Mouse (Mus musculus) left cerebral cortex, adult 11 months (tissue): Measurements from ENCODE around the gene Rpl10a.

Experiments used
- DNase-seq: peaks from one replicate; pipeline ENCODE4 v3.0.0; 2022; ENCODE audit warnings: low spot score

The Rpl10a gene

DNA sequence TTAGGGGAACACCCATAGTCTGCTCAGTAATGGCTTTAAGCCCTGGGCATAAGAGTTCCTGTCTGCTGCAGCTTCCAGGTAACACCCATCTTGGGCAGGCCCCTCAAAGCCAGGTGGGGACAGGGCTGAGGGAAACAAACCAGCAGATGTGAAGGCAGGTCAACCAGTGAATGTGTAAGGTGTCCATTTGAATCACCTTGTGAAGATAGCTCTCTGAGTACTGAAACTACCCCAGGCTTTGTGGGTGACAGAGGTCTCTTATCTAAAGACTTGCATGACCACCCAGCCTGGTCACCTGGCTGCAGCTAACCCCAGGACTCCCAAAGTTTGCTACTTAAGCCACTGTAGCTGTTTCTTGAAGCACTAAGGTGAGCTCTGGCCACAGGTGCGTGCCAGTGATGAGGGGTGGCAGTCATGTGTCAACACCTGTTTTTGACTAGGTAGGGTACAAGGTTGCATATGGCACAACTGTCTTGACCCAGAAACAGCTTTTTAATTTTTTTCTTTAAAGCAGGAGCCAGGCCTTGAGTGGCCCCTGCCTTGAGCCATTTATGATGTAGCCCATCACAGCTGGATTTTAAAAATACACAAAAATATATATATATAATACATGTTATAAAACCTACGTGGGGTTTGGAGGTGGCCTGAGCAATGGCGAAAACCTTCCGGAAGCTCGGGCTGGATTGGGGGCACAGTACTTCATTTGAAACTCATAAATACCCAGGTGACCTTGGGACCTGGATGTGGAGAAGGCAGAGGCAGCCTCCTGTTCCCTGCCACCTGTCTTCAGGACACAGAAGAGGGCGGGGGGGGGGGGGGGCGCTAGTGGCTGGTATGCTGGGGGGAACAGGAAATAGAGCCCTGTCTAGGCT is 3.2 kb downstream of the Rpl10a start:
- DNase-seq = no peak

- no peak for DNase-seq
Measured at GRCm38 (mm10) chr17:28332113-28332914, 4.0 kb downstream of the Rpl10a start.

GRCm38 (mm10) chr17:28332915-28333546 is 4.8 kb downstream of the Rpl10a start:
- no peak for DNase-seq

DNA sequence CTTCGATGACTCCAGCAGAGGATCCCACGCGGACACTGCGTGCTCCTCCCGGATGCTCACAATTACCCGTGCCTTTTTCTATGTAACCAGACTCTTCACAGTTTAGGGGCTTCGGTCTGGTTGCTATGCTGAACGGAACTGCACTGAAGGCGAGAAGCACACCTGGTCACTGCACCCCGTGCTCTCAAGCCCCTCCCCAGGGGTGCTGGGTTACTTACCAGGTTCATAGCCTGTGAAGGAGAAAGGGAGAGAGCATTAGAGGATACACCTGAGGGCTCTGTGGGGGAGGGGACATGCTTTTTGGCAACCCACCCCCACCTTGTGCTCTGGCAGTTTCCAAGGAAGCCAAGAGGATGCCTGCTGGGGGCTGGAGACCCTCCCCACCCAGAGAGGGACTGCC is 7.0 kb downstream of the Rpl10a start:
- DNase-seq = no peak

DNA sequence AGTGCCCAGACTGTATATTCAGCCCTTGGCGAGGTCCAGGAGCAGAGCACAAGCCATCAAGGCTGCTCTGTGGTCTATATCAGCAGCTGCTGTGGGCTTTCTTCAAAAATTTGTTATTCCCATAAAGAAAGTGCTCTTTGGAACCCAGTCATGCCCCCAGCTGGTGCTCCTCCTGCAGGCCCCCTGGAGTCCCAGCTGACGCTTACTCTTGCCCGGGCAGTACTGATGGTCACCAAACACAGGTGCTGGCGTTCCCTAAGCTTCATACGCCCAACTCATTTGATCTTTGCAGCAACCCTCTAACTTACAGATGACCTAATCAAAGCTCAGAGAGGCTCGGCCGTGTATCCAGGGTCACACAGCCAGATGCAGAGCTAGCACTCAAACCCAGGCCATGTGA is 9.3 kb downstream of the Rpl10a start:
- no peak for DNase-seq

DNA sequence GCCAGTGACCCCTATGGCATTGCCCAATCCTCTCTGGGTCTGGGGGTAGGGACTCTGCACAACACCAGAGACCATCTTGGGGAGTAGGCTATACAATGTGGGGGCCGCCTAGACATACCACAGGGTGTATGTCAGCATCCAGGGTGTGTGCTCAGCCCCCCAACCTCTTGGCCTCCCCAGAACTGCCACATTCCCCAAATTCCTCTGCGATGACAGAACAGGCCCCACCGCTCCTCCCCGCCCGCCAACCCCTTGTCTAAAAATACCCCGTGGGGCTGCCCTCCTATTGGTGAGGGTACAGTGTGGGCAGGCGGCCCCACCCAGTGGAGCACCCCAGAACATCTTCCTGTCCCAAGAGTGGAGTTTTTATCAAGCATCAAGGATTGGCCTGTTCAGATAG is 12.3 kb downstream of the Rpl10a start:
- DNase-seq = no peak

GRCm38 (mm10) chr17:28341091-28341490 is 12.8 kb downstream of the Rpl10a start:
- no peak for DNase-seq

GRCm38 (mm10) chr17:28344050-28344607 is 15.9 kb downstream of the Rpl10a start:
- no peak for DNase-seq

DNA sequence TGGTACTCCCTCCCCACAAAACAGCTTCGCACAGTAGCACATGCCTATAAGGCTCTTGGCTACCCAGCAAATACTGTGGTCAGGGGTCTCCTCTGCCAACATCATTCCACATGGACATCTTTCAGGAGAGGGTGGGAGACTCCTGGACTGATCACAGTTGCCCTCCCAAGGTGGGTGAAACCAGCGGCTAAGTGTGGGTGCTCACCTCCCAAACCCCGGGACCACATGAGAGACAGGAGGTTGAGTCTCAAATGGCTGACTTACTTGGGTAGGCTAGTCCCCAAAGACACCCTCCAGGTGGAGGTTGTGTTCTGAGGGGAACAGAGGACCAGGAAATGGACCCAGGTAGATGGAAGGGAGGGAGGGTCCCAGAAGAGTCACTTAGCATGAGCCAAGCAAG is 16.4 kb downstream of the Rpl10a start:
- DNase-seq = no peak

GRCm38 (mm10) chr17:28345271-28345721 is 17.0 kb downstream of the Rpl10a start:
- DNase-seq = no peak

GRCm38 (mm10) chr17:28345882-28346281 is 17.6 kb downstream of the Rpl10a start:
- no peak for DNase-seq

DNA sequence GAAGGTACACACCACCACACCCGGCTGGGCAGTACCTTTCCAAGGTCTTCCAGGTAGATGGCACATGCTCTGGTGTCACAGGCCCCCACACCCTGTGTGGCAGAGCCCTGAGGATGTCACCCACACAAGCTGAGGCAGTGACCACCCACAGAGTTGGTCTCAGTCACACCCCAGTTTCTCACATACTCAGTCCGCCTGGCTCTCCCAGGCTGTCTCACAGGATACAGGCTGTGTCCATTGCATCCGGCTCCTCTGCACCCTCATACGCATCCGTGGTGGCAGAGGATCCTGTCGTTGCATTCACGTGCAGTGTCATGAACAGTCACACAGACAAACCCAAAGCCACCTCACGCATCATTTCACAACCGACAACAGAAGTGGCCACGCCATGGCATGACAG is 19.1 kb downstream of the Rpl10a start:
- DNase-seq = no peak

GRCm38 (mm10) chr17:28348211-28348610 is 19.9 kb downstream of the Rpl10a start:
- no peak for DNase-seq

DNA sequence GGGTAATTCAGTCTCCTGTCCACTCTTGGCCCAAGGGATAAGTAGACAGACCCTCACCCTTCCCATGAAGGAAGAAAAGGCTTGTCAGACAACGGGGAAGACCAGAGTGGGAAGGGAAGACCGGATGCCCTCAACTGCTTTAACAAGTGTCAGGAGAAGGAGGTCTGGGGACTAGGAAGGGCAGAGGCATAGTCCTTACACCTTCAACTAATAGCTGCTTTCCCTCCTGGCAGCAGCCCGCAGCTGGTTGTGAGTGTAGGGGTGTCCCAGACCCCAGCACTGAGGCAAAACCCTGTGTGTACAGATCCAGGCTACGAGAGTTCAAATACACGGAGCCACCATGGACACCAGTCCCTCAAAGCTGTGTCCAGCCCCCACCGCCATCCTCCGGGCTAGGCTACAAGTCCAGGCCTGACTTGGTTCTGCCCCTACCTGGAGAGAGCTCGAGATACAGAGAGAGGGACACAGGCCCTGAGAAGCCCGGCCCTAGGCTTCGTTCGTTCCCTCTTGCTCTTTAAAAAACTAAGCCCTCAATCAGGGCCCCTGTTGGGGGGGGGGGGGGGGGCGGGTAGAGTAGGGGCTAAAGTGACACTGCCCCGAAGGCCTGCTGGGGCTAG is 21.1 kb downstream of the Rpl10a start:
- no peak for DNase-seq

DNA sequence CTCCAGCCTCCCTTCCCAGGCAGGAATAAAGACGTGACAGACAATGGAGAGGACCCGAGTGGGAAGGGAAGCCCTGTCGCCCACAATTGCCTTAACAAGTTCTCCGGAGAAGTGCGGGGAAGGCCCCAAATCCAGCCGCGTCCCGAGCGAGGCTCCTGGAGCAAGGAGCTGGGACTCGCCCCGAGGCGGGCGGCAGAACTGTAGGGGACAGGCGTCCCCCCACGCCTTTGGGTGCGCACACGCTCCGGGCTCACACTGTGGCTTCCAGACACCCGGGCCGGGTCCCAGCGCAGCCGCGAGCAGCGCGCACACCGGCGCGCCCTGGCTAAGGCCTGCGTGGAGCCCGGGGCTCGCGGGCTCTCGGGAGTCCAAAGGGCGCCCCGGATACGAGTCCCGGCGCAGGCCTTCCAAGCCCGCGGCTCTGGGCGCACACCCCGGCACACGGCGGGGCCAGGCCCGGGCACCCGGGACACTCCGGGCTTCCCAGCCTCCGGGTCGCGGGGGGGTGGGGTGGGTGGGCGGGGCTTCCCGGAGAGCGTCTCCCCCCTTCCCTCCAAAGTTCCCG is 21.7 kb downstream of the Rpl10a start:
- DNase-seq = no peak

- DNase-seq = no peak
Measured at GRCm38 (mm10) chr17:28350466-28351352, 22.4 kb downstream of the Rpl10a start, which contains the start of gene Tead3. TSS of gene Tead3 (minus strand) at chr17:28350817.

GRCm38 (mm10) chr17:28351353-28351890 is 23.2 kb downstream of the Rpl10a start:
- no peak for DNase-seq

DNA sequence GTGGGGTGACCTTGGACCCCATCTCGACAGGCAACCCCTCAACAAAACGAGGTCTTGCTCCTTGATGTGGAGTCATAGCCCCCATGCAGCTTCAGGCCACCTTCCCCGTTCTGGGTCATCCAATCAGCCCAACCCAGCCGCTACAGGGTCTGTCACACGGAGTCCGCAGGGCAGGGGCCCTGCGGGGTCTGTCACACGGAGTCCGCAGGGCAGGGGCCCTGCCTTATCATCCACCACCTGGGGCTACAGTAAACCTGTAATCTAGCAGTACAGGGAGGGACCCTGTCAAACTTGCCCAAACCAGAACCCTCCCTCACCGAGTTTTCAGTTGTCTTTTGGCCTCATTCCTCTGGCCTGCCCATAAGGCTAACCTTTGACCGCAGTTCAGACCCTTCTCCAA is 23.7 kb downstream of the Rpl10a start:
- DNase-seq = no peak

GRCm38 (mm10) chr17:28355871-28356270 is 27.6 kb downstream of the Rpl10a start:
- no peak for DNase-seq
